In the genomic region with DNA sequence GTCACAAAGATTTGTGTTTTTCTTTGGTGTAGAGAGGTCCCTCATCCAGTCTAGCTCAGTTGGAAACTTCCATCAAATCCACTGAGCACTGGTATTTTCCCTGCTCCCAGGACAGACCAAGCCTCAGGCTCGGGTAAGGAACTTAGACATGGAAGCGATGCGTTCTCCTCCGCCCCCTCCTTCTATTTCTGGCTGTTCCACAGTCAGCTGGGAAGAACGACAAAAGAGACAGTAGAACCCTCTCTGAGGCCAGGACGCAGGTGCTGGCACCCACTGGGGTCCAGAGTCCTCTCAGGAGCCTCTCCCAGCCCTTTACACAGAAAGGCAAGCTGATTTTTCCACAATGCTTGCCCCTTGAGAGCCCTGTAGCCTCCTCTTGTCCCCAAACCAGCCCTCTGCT, we compare ENCODE assay signal across 29 mouse cellular contexts. TPM values are rescaled to one million over a fixed set of nuclear protein-coding genes. Genes with fewer than 3 reads are reported as not detected.
A peak's percentile ranks its signal among the peaks of the same experiment; 100 is the strongest.
DNase-seq lines count a peak whose midpoint lies in the region; ATAC-seq lines count a peak whose summit lies in the region.
"Had no signal": no experiment of that assay in that cellular context is flagged by ENCODE, and none has a peak within 500 bp of the region (broad histone marks: within the 10 kb centered on the region; RNA-seq: fewer than 3 reads in every experiment).

No protein-coding gene starts in this region.

- H3K4me3 ChIP-seq in kidney, embryonic 14.5 days (ENCODE audit: low read length), result no peak overlapping the region
- H3K4me3 ChIP-seq: embryonic facial prominence, embryonic 13.5 days; forebrain, embryonic 10.5 days; forebrain, embryonic 15.5 days; gastrocnemius, adult 2 months; heart, embryonic 15.5 days; hindbrain, embryonic 13.5 days; stomach, embryonic 15.5 days had no signal

- intact Hi-C loops in left cerebral cortex, postnatal 14 days (cut with DNase I), result no loop called here

- ATAC-seq in kidney, embryonic 14.5 days (ENCODE audit: low FRiP score, low TSS enrichment), result no peak
- ATAC-seq: CD4-positive, CD25-positive, alpha-beta regulatory T cell, adult 4 months; forebrain, embryonic 15.5 days; intestine, embryonic 16.5 days had no signal

- no peaks in the 10 kb centered on the region for H3K27me3 ChIP-seq in kidney, embryonic 14.5 days (ENCODE audit: control insufficient read depth, insufficient read depth, low read length)
- H3K27me3 ChIP-seq: forebrain, embryonic 15.5 days; stomach, embryonic 15.5 days had no signal

- no peaks in the 10 kb centered on the region for H3K4me1 ChIP-seq in kidney, embryonic 14.5 days (ENCODE audit: control insufficient read depth, insufficient read depth, low read length)
- H3K4me1 ChIP-seq: embryonic facial prominence, embryonic 13.5 days; forebrain, embryonic 10.5 days; forebrain, embryonic 15.5 days; hindbrain, embryonic 13.5 days; stomach, embryonic 15.5 days had no signal

- H3K36me3 ChIP-seq in kidney, embryonic 14.5 days (ENCODE audit: control insufficient read depth, insufficient read depth, low read length), result no peaks in the 10 kb centered on the region
- H3K36me3 ChIP-seq: embryonic facial prominence, embryonic 13.5 days; forebrain, embryonic 10.5 days; forebrain, embryonic 15.5 days; heart, embryonic 15.5 days; hindbrain, embryonic 13.5 days; stomach, embryonic 15.5 days had no signal

- H3K4me2 ChIP-seq in kidney, embryonic 14.5 days (replicated peaks; ENCODE audit: low read depth, low read length), result no peak overlapping the region
- H3K4me2 ChIP-seq: embryonic facial prominence, embryonic 13.5 days; forebrain, embryonic 15.5 days; heart, embryonic 15.5 days; hindbrain, embryonic 13.5 days; stomach, embryonic 15.5 days had no signal

- DNase-seq in frontal cortex, adult 2 months (ENCODE audit: extremely low spot score in 1 of 2, low spot score in 1 of 2), result peak; percentile 32 to 67
- no peak for DNase-seq in frontal cortex, postnatal 10 days (ENCODE audit: low spot score in 2 of 2)
- DNase-seq in left cerebral cortex, postnatal 14 days (ENCODE audit: low spot score in 2 of 2), result peak; percentile 44 to 49
- DNase-seq in left cerebral cortex, adult 11 months (ENCODE audit: low spot score), result no peak
- peak; percentile 53 to 66 for DNase-seq in frontal cortex, postnatal 36 days (ENCODE audit: low spot score in 2 of 2)
- peak; percentile 49 for DNase-seq in telencephalon, adult 2 months (ENCODE audit: low read depth, low spot score)
- DNase-seq: cerebellum, adult 11 months; cerebellum, adult 9-11 months; gastrocnemius, adult 2 months; heart, postnatal 36 days; kidney, adult 8-10 months; kidney, postnatal 10 days; layer of hippocampus, postnatal 36 days; liver; lung, adult 2 months; lung, postnatal 14 days; midbrain, embryonic 14.5 days; retina, postnatal 1 day; thymus, postnatal 14 days had no signal

- no peak overlapping the region for H3K27ac ChIP-seq in kidney, embryonic 14.5 days (ENCODE audit: low read depth, low read length)
- H3K27ac ChIP-seq: embryonic facial prominence, embryonic 13.5 days; forebrain, embryonic 10.5 days; forebrain, embryonic 15.5 days; gastrocnemius, adult 2 months; heart, embryonic 15.5 days; hindbrain, embryonic 13.5 days; liver, embryonic 14.5 days; stomach, embryonic 15.5 days had no signal

- WGBS in kidney, embryonic 14.5 days, result 81% methylated on average over 6 of the region's 6 CpGs

- no peaks in the 10 kb centered on the region for H3K9me3 ChIP-seq in kidney, embryonic 14.5 days (ENCODE audit: control insufficient read depth, low read length)
- H3K9me3 ChIP-seq: embryonic facial prominence, embryonic 13.5 days; forebrain, embryonic 10.5 days; forebrain, embryonic 15.5 days; heart, embryonic 15.5 days; hindbrain, embryonic 13.5 days; stomach, embryonic 15.5 days had no signal

- no peak overlapping the region for H3K9ac ChIP-seq in kidney, embryonic 14.5 days (ENCODE audit: low read depth, low read length)
- H3K9ac ChIP-seq: embryonic facial prominence, embryonic 13.5 days; forebrain, embryonic 15.5 days; heart, embryonic 15.5 days; hindbrain, embryonic 13.5 days; liver, embryonic 14.5 days; stomach, embryonic 15.5 days had no signal

RNA-seq across cellular contexts. Expression of a gene that starts 17.3 kb away (rescaled TPM):
- polyA plus RNA-seq in frontal cortex, adult 2 months (2012; rRNA removed), result 56.5 and 56.9 TPM in 2 replicates
- total RNA-seq in left cerebral cortex, postnatal 14 days (2021), result 10 to 100 TPM; 32.2 to 37.4 TPM
- polyA plus RNA-seq in kidney, embryonic 14.5 days (2014; fragmentation: Nextera tagmentation; extraction: Ambion mirVana), result 15.8 and 27.6 TPM in 2 replicates

RNA-seq across cellular contexts. Expression of a gene that starts 36.2 kb away (rescaled TPM):
- 3.5 and 4.3 TPM in 2 replicates for polyA plus RNA-seq in frontal cortex, adult 2 months (2012; rRNA removed)
- total RNA-seq in left cerebral cortex, postnatal 14 days (2021), result 1 to 10 TPM; 8.1 to 9.5 TPM
- polyA plus RNA-seq in kidney, embryonic 14.5 days (2014; fragmentation: Nextera tagmentation; extraction: Ambion mirVana), result 363 and 456 TPM in 2 replicates

RNA-seq across cellular contexts. Expression of a gene that starts 42.4 kb away (rescaled TPM):
- polyA plus RNA-seq in frontal cortex, adult 2 months (2012; rRNA removed), result 18.0 and 23.1 TPM in 2 replicates
- 10 to 100 TPM; 19.5 to 20.2 TPM for total RNA-seq in left cerebral cortex, postnatal 14 days (2021)
- polyA plus RNA-seq in kidney, embryonic 14.5 days (2014; fragmentation: Nextera tagmentation; extraction: Ambion mirVana), result 1.5 and 2.1 TPM in 2 replicates

Comparison
In these comparisons a context has a peak if more than half of its experiments do, and no peak if none do; other contexts are left out.
1. DNase-seq: peak in frontal cortex, adult 2 months (2 of 2), left cerebral cortex, postnatal 14 days (2 of 2), frontal cortex, postnatal 36 days (2 of 2) and telencephalon, adult 2 months (single experiment); none in frontal cortex, postnatal 10 days (0 of 2) and left cerebral cortex, adult 11 months (single experiment).
2. RNA of a gene that starts 36.2 kb away (polyA plus RNA-seq): 363 to 456 TPM in kidney, embryonic 14.5 days; 3.5 to 4.3 TPM in frontal cortex, adult 2 months; every median in the first group is over 10 times any median in the second.